In genomic region chr1:179361481-179362466, GRCm38 (mm10) we compare ENCODE assay signal across 27 mouse cellular contexts.
A peak's percentile ranks its signal among the peaks of the same experiment; 100 is the strongest.
DNase-seq lines count a peak whose midpoint lies in the region; ATAC-seq and TF ChIP-seq lines count a peak whose summit lies in the region.
"Had no signal": no experiment of that assay in that cellular context is flagged by ENCODE, and none has a peak within 500 bp of the region (broad histone marks: within the 10 kb centered on the region; RNA-seq: fewer than 3 reads in every experiment).

No protein-coding gene starts in this region.

- ATAC-seq in limb, embryonic 12.5 days (ENCODE audit: insufficient number of reproducible peaks, insufficient read depth, low FRiP score, low TSS enrichment, low read depth) = no peak
- ATAC-seq in embryonic facial prominence, embryonic 15.5 days (ENCODE audit: insufficient number of reproducible peaks, low FRiP score, low TSS enrichment, low read depth) = peak; percentile 79
- ATAC-seq in limb, embryonic 13.5 days (ENCODE audit: low FRiP score, low read depth) = peak; percentile 60; the same call in 1 of the 2 replicates
- no peak for ATAC-seq in lung, postnatal 0 days
- ATAC-seq: forebrain, embryonic 13.5 days; inflammation-experienced regulatory T-cells, adult 6 months; Patski had no signal

- H3K4me2 ChIP-seq in limb, embryonic 12.5 days = no peak overlapping the region
- H3K4me2 ChIP-seq in embryonic facial prominence, embryonic 15.5 days (replicated peaks) = no peak overlapping the region
- H3K4me2 ChIP-seq in limb, embryonic 13.5 days (replicated peaks) = no peak overlapping the region
- no peak overlapping the region for H3K4me2 ChIP-seq in lung, postnatal 0 days (replicated peaks; ENCODE audit: low read depth, low read length)
- H3K4me2 ChIP-seq: forebrain, embryonic 13.5 days; hindbrain, embryonic 12.5 days; lung, embryonic 14.5 days; neural tube, embryonic 15.5 days had no signal

- no peaks in the 10 kb centered on the region for H3K36me3 ChIP-seq in limb, embryonic 12.5 days
- no peaks in the 10 kb centered on the region for H3K36me3 ChIP-seq in limb, embryonic 10.5 days
- H3K36me3 ChIP-seq in embryonic facial prominence, embryonic 15.5 days = no peaks in the 10 kb centered on the region
- H3K36me3 ChIP-seq in limb, embryonic 13.5 days = no peaks in the 10 kb centered on the region
- no peaks in the 10 kb centered on the region for H3K36me3 ChIP-seq in lung, postnatal 0 days (ENCODE audit: insufficient read depth, low read length)
- H3K36me3 ChIP-seq: hindbrain, embryonic 12.5 days; midbrain, embryonic 10.5 days; neural tube, embryonic 15.5 days had no signal

- H3K27ac ChIP-seq in limb, embryonic 12.5 days = peak overlapping the region; percentile 50; the same call in 1 of the 2 replicates
- no peak overlapping the region for H3K27ac ChIP-seq in limb, embryonic 10.5 days
- peak overlapping the region; percentile 79 for H3K27ac ChIP-seq in embryonic facial prominence, embryonic 15.5 days (replicated peaks)
- no peak overlapping the region for H3K27ac ChIP-seq in limb, embryonic 13.5 days
- H3K27ac ChIP-seq in layer of hippocampus, adult 2 months = no peak overlapping the region
- H3K27ac ChIP-seq in lung, postnatal 0 days (ENCODE audit: low read length) = no peak overlapping the region
- H3K27ac ChIP-seq: forebrain, embryonic 13.5 days; hindbrain, embryonic 12.5 days; liver, embryonic 14.5 days; midbrain, embryonic 10.5 days; neural tube, embryonic 15.5 days had no signal

- WGBS in limb, embryonic 12.5 days = 35% methylated on average over 8 of the region's 8 CpGs
- 64% methylated on average over 8 of the region's 8 CpGs for WGBS in limb, embryonic 10.5 days
- WGBS in embryonic facial prominence, embryonic 15.5 days = 31% methylated on average over 8 of the region's 8 CpGs
- WGBS in limb, embryonic 13.5 days = 28% methylated on average over 8 of the region's 8 CpGs
- WGBS in lung, postnatal 0 days = 59% methylated on average over 8 of the region's 8 CpGs

- no peak for TF ChIP-seq EP300 in lung, postnatal 0 days (IDR thresholded peaks at IDR 0.05)

- no peak overlapping the region for H3K9ac ChIP-seq in limb, embryonic 12.5 days (replicated peaks)
- H3K9ac ChIP-seq in embryonic facial prominence, embryonic 15.5 days = no peak overlapping the region
- no peak overlapping the region for H3K9ac ChIP-seq in limb, embryonic 13.5 days
- no peak overlapping the region for H3K9ac ChIP-seq in lung, postnatal 0 days (replicated peaks; ENCODE audit: low read depth)
- H3K9ac ChIP-seq: forebrain, embryonic 13.5 days; hindbrain, embryonic 12.5 days; liver, embryonic 14.5 days; lung, embryonic 14.5 days; neural tube, embryonic 15.5 days had no signal

- no peaks in the 10 kb centered on the region for H3K9me3 ChIP-seq in limb, embryonic 12.5 days
- H3K9me3 ChIP-seq in limb, embryonic 10.5 days (replicated peaks) = no peaks in the 10 kb centered on the region
- H3K9me3 ChIP-seq in embryonic facial prominence, embryonic 15.5 days (replicated peaks) = no peaks in the 10 kb centered on the region
- H3K9me3 ChIP-seq in limb, embryonic 13.5 days = no peaks in the 10 kb centered on the region
- H3K9me3 ChIP-seq in lung, postnatal 0 days (ENCODE audit: low read length) = no peaks in the 10 kb centered on the region
- H3K9me3 ChIP-seq: forebrain, embryonic 13.5 days; hindbrain, embryonic 12.5 days; midbrain, embryonic 10.5 days; neural tube, embryonic 15.5 days had no signal

- H3K27me3 ChIP-seq in limb, embryonic 12.5 days = no peaks in the 10 kb centered on the region
- H3K27me3 ChIP-seq in limb, embryonic 10.5 days (ENCODE audit: low read depth, poor library complexity, severe bottlenecking) = no peaks in the 10 kb centered on the region
- H3K27me3 ChIP-seq in embryonic facial prominence, embryonic 15.5 days = no peaks in the 10 kb centered on the region
- no peaks in the 10 kb centered on the region for H3K27me3 ChIP-seq in limb, embryonic 13.5 days
- no peaks in the 10 kb centered on the region for H3K27me3 ChIP-seq in lung, postnatal 0 days (replicated peaks; ENCODE audit: insufficient read depth, low read length)
- H3K27me3 ChIP-seq: forebrain, embryonic 13.5 days; hindbrain, embryonic 12.5 days; neural tube, embryonic 15.5 days; Patski had no signal

- H3K4me1 ChIP-seq in limb, embryonic 12.5 days (replicated peaks) = peaks cover 26% of the 10 kb centered on the region; the same call in 1 of the 2 replicates
- H3K4me1 ChIP-seq in limb, embryonic 10.5 days = peaks cover 21% of the 10 kb centered on the region
- peaks cover 15% of the 10 kb centered on the region for H3K4me1 ChIP-seq in embryonic facial prominence, embryonic 15.5 days
- peaks cover 32% of the 10 kb centered on the region for H3K4me1 ChIP-seq in limb, embryonic 13.5 days
- H3K4me1 ChIP-seq in lung, postnatal 0 days (ENCODE audit: insufficient read depth, low read depth, low read length) = no peaks in the 10 kb centered on the region
- H3K4me1 ChIP-seq: forebrain, embryonic 13.5 days; hindbrain, embryonic 12.5 days; midbrain, embryonic 10.5 days; neural tube, embryonic 15.5 days had no signal

- no peak overlapping the region for H3K4me3 ChIP-seq in limb, embryonic 12.5 days (replicated peaks)
- no peak overlapping the region for H3K4me3 ChIP-seq in limb, embryonic 10.5 days
- H3K4me3 ChIP-seq in embryonic facial prominence, embryonic 15.5 days (replicated peaks) = no peak overlapping the region
- H3K4me3 ChIP-seq in limb, embryonic 13.5 days = no peak overlapping the region
- H3K4me3 ChIP-seq in layer of hippocampus, adult 2 months = no peak overlapping the region
- H3K4me3 ChIP-seq in lung, postnatal 0 days (ENCODE audit: low read depth, low read length) = no peak overlapping the region
- H3K4me3 ChIP-seq: erythroblast, embryonic 14.5 days; forebrain, embryonic 13.5 days; hindbrain, embryonic 12.5 days; midbrain, embryonic 10.5 days; neural tube, embryonic 15.5 days had no signal

- TF ChIP-seq CTCF in layer of hippocampus, adult 2 months (conservative IDR thresholded peaks at IDR 0.05) = no peak
- TF ChIP-seq CTCF in lung, postnatal 0 days (IDR thresholded peaks at IDR 0.05) = no peak

- no peak for DNase-seq in limb, embryonic 10.5 days (ENCODE audit: low spot score)
- DNase-seq in layer of hippocampus, adult 2 months (ENCODE audit: low spot score in 2 of 2) = no peak
- DNase-seq in lung, postnatal 0 days (ENCODE audit: low spot score) = no peak
- DNase-seq in frontal cortex, postnatal 10 days (ENCODE audit: low spot score in 2 of 2) = no peak
- DNase-seq: adrenal gland, adult 2 months; cerebellum, adult 2 months; cerebellum, postnatal 25 days; embryo, embryonic 11 days; heart, adult 18-20 months; kidney, adult 18-20 months; kidney, postnatal 4 days; layer of hippocampus, adult 9-11 months; lung, embryonic 14.5 days; lung, postnatal 4 days; thymus, adult 18-20 months; thymus, postnatal 4 days had no signal

Comparison
In these comparisons a context has a peak if more than half of its experiments do, and no peak if none do; other contexts are left out.
1. ATAC-seq: peak in embryonic facial prominence, embryonic 15.5 days (single experiment) and limb, embryonic 13.5 days (single experiment); none in limb, embryonic 12.5 days (single experiment) and lung, postnatal 0 days (single experiment).
2. H3K27ac ChIP-seq: peak in limb, embryonic 12.5 days (single experiment) and embryonic facial prominence, embryonic 15.5 days (single experiment); none in limb, embryonic 10.5 days (single experiment), limb, embryonic 13.5 days (single experiment), layer of hippocampus, adult 2 months (single experiment) and lung, postnatal 0 days (single experiment).